Mouse (Mus musculus) intestine, embryonic 14.5 days (tissue): ENCODE measurements around the gene Pmpca. TPM values are rescaled to one million over a fixed set of nuclear protein-coding genes. Genes with fewer than 3 reads are reported as not detected.
"Not testable (repeated sequence)": the region's sequence is repeated elsewhere in the genome, so short reads cannot be mapped to it uniquely, and the experiment has no call there.

ENCODE experiments used
- ATAC-seq: fragments of 200-750 bp; cut with Nextera tagmentation; replicated peaks from 2 replicates; pipeline ENCODE4 v1.8.0; 2017; ENCODE audit warnings: low read depth, moderate number of reproducible peaks, moderate TSS enrichment, moderate library complexity; ENCODE audit not compliant: low FRiP score, low TSS enrichment
- DNase-seq: peaks from one replicate; pipeline ENCODE4 v3.0.0-alpha.2; 2018; ENCODE audit warnings: low spot score
- H3K27ac ChIP-seq: fragments of 300-500 bp; sonication (generic); 2 replicates; pipeline ENCODE4 v1.5.1; 2014; ENCODE audit warnings: low read depth, mild to moderate bottlenecking, control low read depth
- H3K27me3 ChIP-seq: fragments of 300-500 bp; sonication (generic); replicated peaks from 2 replicates; pipeline ENCODE4 v1.6.1; 2014; ENCODE audit warnings: low read length, control low read depth; ENCODE audit not compliant: control insufficient read depth, insufficient read depth
- H3K36me3 ChIP-seq: fragments of 300-500 bp; sonication (generic); 2 replicates; pipeline ENCODE4 v1.6.1; 2014; ENCODE audit warnings: low read length, control low read depth; ENCODE audit not compliant: control insufficient read depth, insufficient read depth
- H3K4me1 ChIP-seq: fragments of 300-500 bp; sonication (generic); replicated peaks from 2 replicates; pipeline ENCODE4 v1.6.1; 2014; ENCODE audit warnings: low read length, control low read depth, mixed read lengths; ENCODE audit not compliant: control insufficient read depth, insufficient read depth
- H3K4me2 ChIP-seq: fragments of 300-500 bp; sonication (generic); 2 replicates; pipeline ENCODE4 v1.6.1; 2014; ENCODE audit warnings: low read length
- H3K4me3 ChIP-seq: fragments of 300-500 bp; sonication (generic); 2 replicates; pipeline ENCODE4 v1.5.1; 2014; ENCODE audit warnings: low read depth, low read length, control low read depth, mixed read lengths
- H3K9ac ChIP-seq: fragments of 300-500 bp; sonication (generic); 2 replicates; pipeline ENCODE4 v1.6.1; 2014; ENCODE audit warnings: mild to moderate bottlenecking, low read length
- H3K9me3 ChIP-seq: fragments of 300-500 bp; sonication (generic); 2 replicates; pipeline ENCODE4 v1.6.1; 2016; ENCODE audit warnings: low read length, control low read depth; ENCODE audit not compliant: control insufficient read depth
- WGBS: fragments of 180-500 bp; shearing (Covaris S2); extraction: QIAGEN DNeasy Blood & Tissue Kit; methylation state at CpG from one replicate; pipeline ENCODE4 v1.1.7; 2014; 5-methylcytosine and 5-hydroxymethylcytosine counted together
- polyA plus RNA-seq: library from polyadenylated mRNA; unstranded; fragments of >200 nt; fragmentation: Nextera tagmentation; extraction: Ambion mirVana; gene quantifications from 2 replicates; pipeline ENCODE4 v1.2.1, GENCODE M21; 2014

Gene Pmpca
- polyA plus RNA-seq, 1 experiment from 2014 or later: 90.2 TPM

GRCm38 (mm10) chr2:26362991-26363390 is 26.1 kb upstream of the Pmpca start:
- H3K36me3 ChIP-seq: peaks cover 41% of the 10 kb centered on the region
- no peak overlapping the region for H3K4me3 ChIP-seq
- H3K4me1 ChIP-seq: no peaks in the 10 kb centered on the region
- no peak for ATAC-seq
- H3K9me3 ChIP-seq: no peaks in the 10 kb centered on the region
- H3K9ac ChIP-seq: no peak overlapping the region
- no peak overlapping the region for H3K27ac ChIP-seq
- no peak for DNase-seq
- H3K27me3 ChIP-seq: no peaks in the 10 kb centered on the region
- 85% methylated on average over 5 of the region's 5 CpGs for WGBS
- H3K4me2 ChIP-seq: no peak overlapping the region

- Histone ChIP-seq H3K4me3 (no peak overlapping the region), H3K4me1 (no peaks in the 10 kb centered on the region), H3K27me3 (no peaks in the 10 kb centered on the region), H3K4me2 (no peak overlapping the region), H3K36me3 (peaks cover 46% of the 10 kb centered on the region), H3K9me3 (no peaks in the 10 kb centered on the region), H3K9ac (no peak overlapping the region), H3K27ac (no peak overlapping the region)
- ATAC-seq (no peak), DNase-seq (no peak)
- 79% methylated on average over 5 of the region's 5 CpGs for WGBS
These were observed 25.7 kb upstream of the Pmpca start for GRCm38 (mm10) chr2:26363481-26363880.

DNA sequence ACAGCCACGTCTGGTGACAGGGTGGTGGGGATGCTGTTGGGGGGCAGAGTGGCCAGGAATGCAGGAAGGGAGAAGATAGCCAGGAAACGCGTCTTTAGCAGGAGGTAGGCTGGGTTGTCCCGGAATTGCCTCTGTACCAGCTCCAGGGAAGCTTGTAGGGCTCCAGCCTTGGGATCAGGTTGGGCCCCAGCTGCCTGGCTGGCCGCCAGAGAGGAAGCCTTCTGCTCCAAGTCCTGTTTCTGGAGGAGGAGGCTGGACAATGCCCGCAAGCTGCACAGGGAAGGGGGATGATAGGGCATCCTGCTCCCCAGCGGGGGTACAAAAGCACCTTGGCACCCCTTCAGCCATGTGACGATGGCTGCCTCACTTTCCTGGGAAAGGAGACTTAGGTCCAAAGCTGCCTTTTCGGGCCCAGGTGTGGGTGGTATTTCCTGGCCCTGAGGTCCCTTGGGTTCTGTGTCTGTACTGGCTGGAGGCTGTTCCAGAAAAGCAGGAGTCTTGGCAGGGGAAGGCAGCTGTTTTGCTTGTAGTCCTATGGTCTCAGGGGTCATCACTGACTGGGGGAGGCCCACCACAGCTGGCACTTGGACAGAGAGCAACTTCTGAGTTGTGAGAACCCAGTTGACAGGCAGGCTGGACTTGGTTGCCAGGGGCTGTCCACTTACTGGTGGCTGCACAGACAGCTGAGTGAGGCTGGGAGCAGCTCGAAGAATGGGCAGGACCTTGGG is 24.2 kb upstream of the Pmpca start:
- Histone ChIP-seq H3K27ac (no peak overlapping the region), H3K27me3 (no peaks in the 10 kb centered on the region), H3K4me1 (no peaks in the 10 kb centered on the region), H3K9ac (no peak overlapping the region), H3K4me2 (no peak overlapping the region), H3K36me3 (peaks cover 60% of the 10 kb centered on the region), H3K9me3 (no peaks in the 10 kb centered on the region), H3K4me3 (no peak overlapping the region)
- ATAC-seq: no peak
- DNase-seq: no peak
- 80% methylated on average over 10 of the region's 10 CpGs for WGBS

DNA sequence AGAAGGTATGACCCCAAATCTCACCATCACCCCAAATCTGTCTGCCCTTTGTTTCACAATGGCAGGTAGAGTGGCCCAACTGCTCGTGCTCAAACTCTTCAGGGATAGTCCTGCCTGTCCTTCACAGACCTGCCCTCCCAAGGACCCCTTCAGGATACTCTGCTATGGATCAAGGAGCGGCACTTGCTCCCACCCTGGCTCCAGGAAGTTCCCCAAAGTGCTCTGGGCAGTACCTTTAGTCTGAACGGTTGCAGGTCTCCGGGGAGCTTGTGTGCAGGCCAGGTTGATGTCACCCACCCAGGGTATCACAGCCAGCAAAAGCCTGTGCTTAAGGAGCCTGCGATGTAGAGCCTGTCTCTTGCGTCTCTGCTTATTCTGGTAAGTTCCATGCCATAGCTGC is 21.2 kb upstream of the Pmpca start:
- 89% methylated on average over 6 of the region's 6 CpGs for WGBS
- Histone ChIP-seq H3K4me3 (no peak overlapping the region), H3K9me3 (no peaks in the 10 kb centered on the region), H3K36me3 (peaks cover 87% of the 10 kb centered on the region), H3K27me3 (no peaks in the 10 kb centered on the region), H3K4me1 (no peaks in the 10 kb centered on the region), H3K9ac (no peak overlapping the region), H3K27ac (no peak overlapping the region), H3K4me2 (no peak overlapping the region)
- ATAC-seq: no peak
- DNase-seq: no peak

DNA sequence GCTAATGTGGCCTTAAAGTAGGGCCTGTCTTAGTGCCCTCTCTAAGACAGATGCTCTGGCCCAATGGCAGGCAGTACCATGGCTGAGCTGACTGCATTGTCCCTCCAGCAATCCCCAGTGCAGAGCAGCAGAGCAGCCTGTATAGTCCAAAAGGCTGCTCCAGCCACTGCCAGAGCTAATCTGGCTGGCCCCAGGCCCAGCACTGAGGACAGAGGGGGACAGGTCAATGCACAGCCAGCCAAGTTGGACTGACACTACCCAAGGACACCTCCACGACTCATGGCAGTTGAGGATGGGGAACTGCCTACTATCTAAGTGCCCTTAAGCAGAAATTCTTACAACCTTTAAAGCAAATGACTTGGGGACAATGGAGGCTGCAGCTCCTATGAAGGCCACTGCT is 20.6 kb upstream of the Pmpca start:
- no peaks in the 10 kb centered on the region for H3K4me1 ChIP-seq
- H3K9me3 ChIP-seq: no peaks in the 10 kb centered on the region
- no peak overlapping the region for H3K27ac ChIP-seq
- no peak overlapping the region for H3K4me2 ChIP-seq
- no peak overlapping the region for H3K4me3 ChIP-seq
- no peaks in the 10 kb centered on the region for H3K27me3 ChIP-seq
- H3K9ac ChIP-seq: no peak overlapping the region
- no peak for DNase-seq
- H3K36me3 ChIP-seq: peaks cover 94% of the 10 kb centered on the region
- no peak for ATAC-seq
- WGBS: 95% methylated on average over 1 of the region's 1 CpGs

GRCm38 (mm10) chr2:26372396-26372795 is 16.7 kb upstream of the Pmpca start:
- peaks cover 95% of the 10 kb centered on the region for H3K36me3 ChIP-seq
- H3K4me2 ChIP-seq: no peak overlapping the region
- no peak overlapping the region for H3K9ac ChIP-seq
- H3K9me3 ChIP-seq: no peaks in the 10 kb centered on the region
- no peaks in the 10 kb centered on the region for H3K4me1 ChIP-seq
- no peak overlapping the region for H3K4me3 ChIP-seq
- DNase-seq: no peak
- no peaks in the 10 kb centered on the region for H3K27me3 ChIP-seq
- no peak for ATAC-seq
- no peak overlapping the region for H3K27ac ChIP-seq
- WGBS: 96% methylated on average over 8 of the region's 8 CpGs

- WGBS: under 1% methylated on average over 38 of the region's 38 CpGs
- no peaks in the 10 kb centered on the region for H3K9me3 ChIP-seq
- H3K36me3 ChIP-seq: peaks cover 65% of the 10 kb centered on the region
- DNase-seq: peak; percentile 88
- peak within 1 kb of the TSS; percentile 76 for H3K9ac ChIP-seq
- H3K4me2 ChIP-seq: peak within 1 kb of the TSS; percentile 86
- no peaks in the 10 kb centered on the region for H3K27me3 ChIP-seq
- H3K4me3 ChIP-seq: peak within 1 kb of the TSS; percentile 89
- H3K4me1 ChIP-seq: peaks cover 4% of the 10 kb centered on the region; the same call in 1 of the 2 replicates
- 0 out of 2 replicates have a peak within 1 kb of the TSS, but pooled peaks have one; percentile 22 for H3K27ac ChIP-seq
- peak; percentile 95 for ATAC-seq
These were observed 8.9 kb upstream of the Pmpca start, which contains the start of gene Snapc4 for GRCm38 (mm10) chr2:26380131-26380771. Gene Snapc4, minus strand, starts transcription at chr2:26380653.

- not testable (repeated sequence) for DNase-seq, H3K9me3 ChIP-seq, ATAC-seq, H3K4me1 ChIP-seq, H3K27ac ChIP-seq, H3K27me3 ChIP-seq
- Histone ChIP-seq H3K4me3 (peak overlapping the region; percentile 89), H3K36me3 (peaks cover 65% of the 10 kb centered on the region), H3K4me2 (peak overlapping the region; percentile 86), H3K9ac (peak overlapping the region; percentile 76; the same call in 1 of the 2 replicates)
- WGBS: 33% methylated on average over 6 of the region's 6 CpGs
These were observed 8.3 kb upstream of the Pmpca start for GRCm38 (mm10) chr2:26380871-26381270.
